Mouse (Mus musculus) C2C12 (cell line): Measurements from ENCODE around the gene 1190002N15Rik. TPM values are rescaled to one million over a fixed set of nuclear protein-coding genes. Genes with fewer than 3 reads are reported as not detected.

ENCODE experiments used
- H3K27me3 ChIP-seq: one replicate; pipeline ENCODE4 v1.6.1; 2011; ENCODE audit not compliant: control insufficient read depth, insufficient read depth, insufficient read length
- H3K36me3 ChIP-seq: one replicate; pipeline ENCODE4 v1.6.1; 2011; ENCODE audit not compliant: control insufficient read depth, insufficient read depth
- H3K4me3 ChIP-seq: one replicate; pipeline ENCODE4 v1.5.1; 2011; ENCODE audit warnings: mild to moderate bottlenecking, control low read depth; ENCODE audit not compliant: poor library complexity, insufficient read depth, severe bottlenecking
- H3K79me2 ChIP-seq: one replicate; pipeline ENCODE4 v1.6.1; 2011; ENCODE audit not compliant: control insufficient read depth, insufficient read depth
- H3K79me3 ChIP-seq: one replicate; pipeline ENCODE4 v1.6.1; 2011; ENCODE audit warnings: low read depth, control low read depth
- H3ac ChIP-seq: one replicate; pipeline ENCODE3; 2011; ENCODE audit warnings: low read depth; ENCODE audit not compliant: control insufficient read depth, insufficient read length
- CEBPB ChIP-seq: IDR thresholded peaks from one replicate; pipeline ENCODE4 v1.6.1; 2011; ENCODE audit warnings: low read depth, mild to moderate bottlenecking, control low read depth, moderate library complexity
- CTCF ChIP-seq: IDR thresholded peaks from one replicate; pipeline ENCODE4 v1.5.1; 2011; ENCODE audit not compliant: control insufficient read depth, insufficient read depth, insufficient read length
- FOSL1 ChIP-seq: IDR thresholded peaks from one replicate; pipeline ENCODE4 v1.8.0; 2011; ENCODE audit warnings: mild to moderate bottlenecking, low read length; ENCODE audit not compliant: poor library complexity, insufficient read depth, severe bottlenecking
- MAX ChIP-seq: IDR thresholded peaks from one replicate; pipeline ENCODE4 v1.6.1; 2011; ENCODE audit warnings: mild to moderate bottlenecking, control low read depth
- MYOD1 ChIP-seq: IDR thresholded peaks from one replicate; pipeline ENCODE4 v1.6.1; 2011; ENCODE audit warnings: low read depth; ENCODE audit not compliant: control insufficient read depth, insufficient read length
- MYOG ChIP-seq: IDR thresholded peaks from one replicate; pipeline ENCODE4 v1.6.1; 2011; ENCODE audit not compliant: control insufficient read depth, insufficient read length; ENCODE audit errors: extremely low read depth
- USF1 ChIP-seq: IDR thresholded peaks from one replicate; pipeline ENCODE4 v1.6.1; 2011; ENCODE audit warnings: low read depth, mild to moderate bottlenecking, control low read depth, moderate library complexity
- polyA plus RNA-seq: library from polyadenylated mRNA; unstranded; fragments of >200 nt; fragmentation: generic; extraction: Trizol; gene quantifications from one replicate; pipeline ENCODE4 v1.2.1, GENCODE M21; 2012; ENCODE audit warnings: missing spikeins

The 1190002N15Rik gene
- polyA plus RNA-seq, 1 experiment: 25.4 TPM

DNA sequence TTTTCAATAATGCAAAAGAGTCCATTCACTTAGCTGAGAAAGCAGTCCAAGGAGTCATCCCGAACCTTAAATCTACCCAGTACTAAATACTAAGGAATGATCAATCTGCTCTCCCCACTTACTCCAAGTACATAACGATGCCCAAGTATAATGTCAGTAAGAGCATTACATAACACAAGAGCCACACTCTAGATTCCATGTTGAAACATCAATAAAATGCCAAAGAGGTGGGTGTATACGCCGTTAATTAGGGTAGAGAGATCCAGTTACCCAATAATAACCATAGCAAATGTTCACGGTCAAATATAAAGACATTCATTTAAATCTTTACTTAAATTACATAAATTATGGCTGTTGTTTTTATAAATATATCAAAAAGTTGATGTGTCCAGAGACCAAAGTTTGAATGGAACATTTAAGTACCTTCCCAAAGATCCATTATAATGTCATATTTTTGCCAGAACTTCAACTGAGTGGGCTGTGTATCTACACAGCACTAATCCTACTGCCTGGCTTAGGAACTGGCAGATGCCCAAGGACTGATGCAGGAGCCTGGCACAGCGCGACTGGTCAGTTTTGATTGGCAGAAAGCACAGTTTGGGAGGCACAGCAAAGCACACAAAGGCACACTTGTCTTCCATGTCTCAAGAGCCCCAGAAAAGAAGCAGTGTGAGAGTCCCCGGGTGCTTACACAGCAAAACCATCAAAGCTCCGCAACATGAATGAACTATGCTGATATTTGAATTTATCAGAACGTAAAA lies 55.5 kb downstream of the 1190002N15Rik start:
- no peaks in the 10 kb centered on the region for H3K36me3 ChIP-seq
- H3K27me3 ChIP-seq: no peaks in the 10 kb centered on the region
- H3K79me2 ChIP-seq: no peaks in the 10 kb centered on the region
- H3K4me3 ChIP-seq: no peak overlapping the region
- H3ac ChIP-seq: no peak overlapping the region
- TF ChIP-seq CTCF: no peak
- no peak for TF ChIP-seq MYOD1
- TF ChIP-seq MYOG: no peak
- no peak for TF ChIP-seq CEBPB
- no peak for TF ChIP-seq MAX
- no peak for TF ChIP-seq FOSL1
- TF ChIP-seq USF1: no peak
- H3K79me3 ChIP-seq: no peaks in the 10 kb centered on the region

DNA sequence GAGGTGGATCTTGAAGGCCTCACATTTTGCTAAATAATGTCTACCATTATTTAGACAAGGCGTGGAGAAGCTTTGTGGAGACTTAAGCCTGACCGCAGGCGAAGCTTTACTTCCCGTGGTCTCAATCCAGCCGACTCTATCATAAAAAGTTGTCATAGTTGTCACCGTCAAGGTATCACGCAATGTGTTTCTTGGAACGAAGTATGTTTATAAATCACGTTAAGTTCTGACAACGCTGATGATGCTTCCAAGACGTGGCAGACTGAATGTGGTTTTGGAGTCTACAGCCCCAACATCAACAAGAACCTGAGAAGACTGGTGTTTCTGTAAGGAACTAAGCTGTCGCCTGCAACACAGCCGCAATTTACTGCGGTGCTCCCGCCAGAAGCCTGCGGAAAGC lies 56.8 kb downstream of the 1190002N15Rik start:
- H3ac ChIP-seq: no peak overlapping the region
- H3K79me3 ChIP-seq: no peaks in the 10 kb centered on the region
- no peaks in the 10 kb centered on the region for H3K27me3 ChIP-seq
- no peak overlapping the region for H3K4me3 ChIP-seq
- H3K79me2 ChIP-seq: no peaks in the 10 kb centered on the region
- H3K36me3 ChIP-seq: no peaks in the 10 kb centered on the region
- TF ChIP-seq MYOD1 (no peak), MAX (no peak), CEBPB (no peak), CTCF (no peak), USF1 (no peak), FOSL1 (no peak), MYOG (no peak)

DNA sequence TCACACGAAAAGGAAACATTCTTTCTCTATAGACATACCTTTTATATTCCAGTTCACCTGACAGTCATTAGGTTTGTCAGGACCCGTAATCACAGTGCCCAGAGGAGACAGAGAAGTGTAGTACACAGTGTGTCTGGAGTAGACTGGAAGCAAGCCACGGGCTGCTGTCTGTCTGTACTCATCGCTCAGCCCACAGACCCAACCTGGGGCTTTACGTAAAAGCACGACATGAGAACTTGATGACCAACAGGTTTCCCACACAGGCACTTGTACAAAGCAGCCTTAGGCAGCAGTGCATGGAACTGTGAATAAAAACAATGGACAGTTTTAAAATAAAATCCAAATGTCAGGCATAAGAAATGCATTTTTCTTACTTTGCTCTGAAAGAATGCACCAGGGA lies 58.5 kb downstream of the 1190002N15Rik start:
- no peaks in the 10 kb centered on the region for H3K79me2 ChIP-seq
- TF ChIP-seq MYOG (no peak), MYOD1 (no peak), USF1 (no peak), CTCF (no peak), FOSL1 (no peak), MAX (no peak), CEBPB (no peak)
- H3K79me3 ChIP-seq: no peaks in the 10 kb centered on the region
- H3K27me3 ChIP-seq: no peaks in the 10 kb centered on the region
- no peaks in the 10 kb centered on the region for H3K36me3 ChIP-seq
- no peak overlapping the region for H3ac ChIP-seq
- no peak overlapping the region for H3K4me3 ChIP-seq

DNA sequence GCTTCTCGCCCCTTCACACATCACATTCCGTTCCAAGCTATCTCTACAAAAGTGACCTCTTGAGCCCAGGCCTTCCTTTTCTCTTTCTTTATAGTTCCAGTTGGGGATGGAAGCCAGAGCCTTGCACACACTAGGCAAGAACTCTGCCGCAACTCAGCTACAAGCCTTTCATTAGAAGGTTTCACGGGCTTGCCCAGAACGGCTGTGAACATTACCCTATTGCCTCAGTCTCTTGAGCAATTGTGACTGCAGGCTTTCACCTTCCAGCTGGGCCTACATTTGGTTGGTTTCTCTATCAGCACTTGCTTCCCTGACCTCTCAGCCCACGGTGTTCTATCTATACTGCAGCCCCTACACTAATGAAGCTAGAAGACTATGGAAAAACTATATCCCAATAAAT lies 58.9 kb downstream of the 1190002N15Rik start:
- H3K36me3 ChIP-seq: no peaks in the 10 kb centered on the region
- no peaks in the 10 kb centered on the region for H3K79me3 ChIP-seq
- H3K27me3 ChIP-seq: no peaks in the 10 kb centered on the region
- H3K4me3 ChIP-seq: no peak overlapping the region
- H3K79me2 ChIP-seq: no peaks in the 10 kb centered on the region
- H3ac ChIP-seq: no peak overlapping the region
- TF ChIP-seq MAX (no peak), USF1 (no peak), MYOD1 (no peak), FOSL1 (no peak), CEBPB (no peak), MYOG (no peak), CTCF (no peak)

DNA sequence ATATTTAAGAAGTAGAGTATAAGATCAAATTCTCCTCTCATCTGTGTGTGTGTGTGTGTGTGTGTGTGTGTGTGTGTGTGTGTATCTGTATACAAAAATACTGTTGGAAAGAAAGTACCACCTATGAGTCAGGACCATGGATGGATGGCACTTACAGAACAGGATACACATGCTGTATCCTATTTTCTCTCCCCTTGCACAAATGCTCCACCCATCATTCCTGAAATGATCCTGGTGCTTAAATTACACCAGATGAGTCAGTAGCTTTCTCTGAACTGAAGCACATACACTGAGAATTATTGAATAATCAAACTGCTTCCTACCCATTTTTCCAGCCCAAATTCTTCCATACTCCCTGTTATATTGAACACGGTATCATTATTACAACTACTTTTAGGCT lies 61.9 kb downstream of the 1190002N15Rik start:
- H3K79me3 ChIP-seq: no peaks in the 10 kb centered on the region
- no peak overlapping the region for H3K4me3 ChIP-seq
- no peak overlapping the region for H3ac ChIP-seq
- TF ChIP-seq USF1 (no peak), MYOD1 (no peak), CTCF (no peak), MAX (no peak), CEBPB (no peak)
- H3K36me3 ChIP-seq: no peaks in the 10 kb centered on the region
- H3K79me2 ChIP-seq: no peaks in the 10 kb centered on the region
- H3K27me3 ChIP-seq: no peaks in the 10 kb centered on the region

DNA sequence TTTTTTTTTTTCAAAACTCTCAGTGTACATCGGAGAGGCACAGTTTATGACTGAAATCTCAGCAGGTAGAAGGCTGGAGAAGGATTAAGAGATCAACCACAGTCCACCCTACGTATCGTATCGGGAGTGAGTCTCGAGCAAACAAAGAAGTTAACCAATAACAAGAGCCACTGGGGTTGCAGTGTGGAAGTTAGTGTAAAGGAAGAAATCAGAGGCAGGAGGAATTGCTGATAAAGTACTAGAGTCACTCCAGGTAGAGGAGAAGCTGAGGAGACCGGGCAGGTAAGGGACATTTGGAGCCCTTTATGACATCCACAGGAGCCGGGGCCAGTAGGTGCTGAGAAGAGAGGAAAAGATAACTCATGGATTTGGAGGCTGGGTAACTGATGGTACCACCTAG lies 64.0 kb downstream of the 1190002N15Rik start:
- Histone ChIP-seq H3K79me2 (no peaks in the 10 kb centered on the region), H3ac (no peak overlapping the region), H3K27me3 (no peaks in the 10 kb centered on the region), H3K4me3 (no peak overlapping the region), H3K79me3 (no peaks in the 10 kb centered on the region), H3K36me3 (no peaks in the 10 kb centered on the region)
- TF ChIP-seq MYOD1 (no peak), MAX (no peak), MYOG (no peak), FOSL1 (no peak), CEBPB (no peak), CTCF (no peak), USF1 (no peak)
